Mouse (Mus musculus): Measurements from ENCODE around the gene Utrn. TPM values are rescaled to one million over a fixed set of nuclear protein-coding genes. Genes with fewer than 3 reads are reported as not detected.

Utrn gene
- polyA plus RNA-seq, 1 experiment from 2014 or later, result 88.4 TPM

- Histone ChIP-seq H3K27me3 (replicated peaks; ENCODE audit: insufficient read depth, low read length) (no peaks in the 10 kb centered on the region), H3K4me2 (replicated peaks; ENCODE audit: low read depth, low read length) (no peak overlapping the region), H3K9ac (replicated peaks; ENCODE audit: low read depth) (no peak overlapping the region), H3K27ac (ENCODE audit: low read length) (no peak overlapping the region), H3K4me1 (ENCODE audit: insufficient read depth, low read depth, low read length) (no peaks in the 10 kb centered on the region), H3K36me3 (ENCODE audit: insufficient read depth, low read length) (no peaks in the 10 kb centered on the region), H3K9me3 (ENCODE audit: low read length) (no peaks in the 10 kb centered on the region), H3K4me3 (ENCODE audit: low read depth, low read length) (no peak overlapping the region)
- ATAC-seq, result peak; percentile 62
- peak; percentile 31 for DNase-seq (ENCODE audit: low spot score)
- TF ChIP-seq CTCF (IDR thresholded peaks at IDR 0.05), result no peak
- no peak for TF ChIP-seq EP300 (IDR thresholded peaks at IDR 0.05)
- WGBS, result 13% methylated on average over 5 of the region's 6 CpGs
Measured at GRCm38 (mm10) chr10:12573601-12574000, 295.6 kb downstream of the Utrn start.

DNA sequence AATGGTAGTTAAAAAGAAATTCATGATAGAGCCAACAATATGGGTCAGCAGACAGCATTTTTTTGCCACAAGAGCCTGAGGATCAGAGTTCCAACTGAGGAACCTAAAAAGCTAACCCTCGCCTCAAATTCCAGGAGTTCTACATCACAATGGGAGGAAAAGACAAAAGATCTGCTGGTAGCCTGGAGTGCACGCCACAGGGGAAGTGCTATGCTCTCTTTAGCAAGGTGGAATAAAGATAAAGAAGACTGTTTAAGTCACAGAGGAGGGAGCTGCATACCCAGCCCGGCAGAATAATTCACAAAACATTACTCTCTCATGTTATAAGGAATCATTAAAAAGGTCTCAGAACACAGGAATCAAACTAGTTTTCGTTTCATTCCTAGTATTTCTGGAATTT is 296.4 kb downstream of the Utrn start:
- Histone ChIP-seq H3K9me3 (ENCODE audit: low read length) (no peaks in the 10 kb centered on the region), H3K9ac (replicated peaks; ENCODE audit: low read depth) (no peak overlapping the region), H3K27ac (ENCODE audit: low read length) (no peak overlapping the region), H3K27me3 (replicated peaks; ENCODE audit: insufficient read depth, low read length) (no peaks in the 10 kb centered on the region), H3K4me2 (replicated peaks; ENCODE audit: low read depth, low read length) (no peak overlapping the region), H3K36me3 (ENCODE audit: insufficient read depth, low read length) (no peaks in the 10 kb centered on the region), H3K4me3 (ENCODE audit: low read depth, low read length) (no peak overlapping the region), H3K4me1 (ENCODE audit: insufficient read depth, low read depth, low read length) (no peaks in the 10 kb centered on the region)
- no peak for ATAC-seq
- TF ChIP-seq CTCF (IDR thresholded peaks at IDR 0.05) (no peak), EP300 (IDR thresholded peaks at IDR 0.05) (no peak)
- no peak for DNase-seq (ENCODE audit: low spot score)
- WGBS, result 39% methylated on average over 4 of the region's 4 CpGs

DNA sequence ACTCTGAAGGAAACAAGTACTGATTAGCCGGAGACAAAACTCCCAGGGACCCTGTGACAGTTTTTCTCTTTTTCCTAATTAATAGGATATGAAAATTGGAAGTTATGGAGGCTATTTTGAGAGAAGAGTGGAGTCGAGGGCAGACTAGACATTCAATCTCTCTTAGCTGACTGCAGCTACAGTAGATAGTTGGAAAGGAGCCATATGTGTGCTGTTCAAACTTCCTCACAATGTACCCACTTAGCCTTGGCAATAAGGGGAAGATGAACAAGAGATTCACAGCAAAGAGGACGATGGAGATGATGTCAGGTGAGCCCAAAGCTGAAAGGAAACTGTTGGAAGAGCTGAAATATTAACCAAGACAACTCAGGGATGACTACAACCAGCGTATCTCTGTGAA is 304.7 kb downstream of the Utrn start:
- ATAC-seq (no peak), DNase-seq (ENCODE audit: low spot score) (no peak)
- Histone ChIP-seq H3K36me3 (ENCODE audit: insufficient read depth, low read length) (no peaks in the 10 kb centered on the region), H3K27ac (ENCODE audit: low read length) (no peak overlapping the region), H3K9me3 (ENCODE audit: low read length) (no peaks in the 10 kb centered on the region), H3K4me1 (ENCODE audit: insufficient read depth, low read depth, low read length) (no peaks in the 10 kb centered on the region), H3K4me3 (ENCODE audit: low read depth, low read length) (no peak overlapping the region), H3K9ac (replicated peaks; ENCODE audit: low read depth) (no peak overlapping the region), H3K4me2 (replicated peaks; ENCODE audit: low read depth, low read length) (no peak overlapping the region), H3K27me3 (replicated peaks; ENCODE audit: insufficient read depth, low read length) (no peaks in the 10 kb centered on the region)
- 59% methylated on average over 4 of the region's 4 CpGs for WGBS
- TF ChIP-seq EP300 (IDR thresholded peaks at IDR 0.05), result no peak
- no peak for TF ChIP-seq CTCF (IDR thresholded peaks at IDR 0.05)

DNA sequence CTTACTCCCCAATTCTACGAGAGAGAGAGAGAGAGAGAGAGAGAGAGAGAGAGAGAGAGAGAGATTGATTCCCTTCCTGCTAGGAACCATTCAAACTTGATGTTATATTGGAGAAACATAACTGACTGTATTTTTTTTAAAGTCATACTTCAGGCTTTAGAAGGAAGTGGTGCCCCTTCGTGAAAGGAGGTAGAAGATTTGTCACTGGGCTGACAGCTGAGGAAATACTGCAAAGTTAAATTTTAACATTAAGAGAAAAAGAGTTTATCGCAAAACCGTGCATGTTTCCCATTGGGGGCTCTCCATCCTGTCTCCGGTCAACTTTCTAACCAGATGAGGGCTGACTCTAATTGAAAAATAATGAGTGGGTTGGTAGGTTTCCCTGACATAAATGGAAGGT is 310.4 kb downstream of the Utrn start:
- Histone ChIP-seq H3K4me3 (ENCODE audit: low read depth, low read length) (no peak overlapping the region), H3K4me1 (ENCODE audit: insufficient read depth, low read depth, low read length) (no peaks in the 10 kb centered on the region), H3K36me3 (ENCODE audit: insufficient read depth, low read length) (no peaks in the 10 kb centered on the region), H3K27me3 (replicated peaks; ENCODE audit: insufficient read depth, low read length) (no peaks in the 10 kb centered on the region), H3K9me3 (ENCODE audit: low read length) (no peaks in the 10 kb centered on the region), H3K4me2 (replicated peaks; ENCODE audit: low read depth, low read length) (no peak overlapping the region), H3K27ac (ENCODE audit: low read length) (no peak overlapping the region), H3K9ac (replicated peaks; ENCODE audit: low read depth) (no peak overlapping the region)
- ATAC-seq (no peak), DNase-seq (ENCODE audit: low spot score) (no peak)
- no peak for TF ChIP-seq EP300 (IDR thresholded peaks at IDR 0.05)
- no peak for TF ChIP-seq CTCF (IDR thresholded peaks at IDR 0.05)
- 50% methylated on average over 5 of the region's 5 CpGs for WGBS

DNA sequence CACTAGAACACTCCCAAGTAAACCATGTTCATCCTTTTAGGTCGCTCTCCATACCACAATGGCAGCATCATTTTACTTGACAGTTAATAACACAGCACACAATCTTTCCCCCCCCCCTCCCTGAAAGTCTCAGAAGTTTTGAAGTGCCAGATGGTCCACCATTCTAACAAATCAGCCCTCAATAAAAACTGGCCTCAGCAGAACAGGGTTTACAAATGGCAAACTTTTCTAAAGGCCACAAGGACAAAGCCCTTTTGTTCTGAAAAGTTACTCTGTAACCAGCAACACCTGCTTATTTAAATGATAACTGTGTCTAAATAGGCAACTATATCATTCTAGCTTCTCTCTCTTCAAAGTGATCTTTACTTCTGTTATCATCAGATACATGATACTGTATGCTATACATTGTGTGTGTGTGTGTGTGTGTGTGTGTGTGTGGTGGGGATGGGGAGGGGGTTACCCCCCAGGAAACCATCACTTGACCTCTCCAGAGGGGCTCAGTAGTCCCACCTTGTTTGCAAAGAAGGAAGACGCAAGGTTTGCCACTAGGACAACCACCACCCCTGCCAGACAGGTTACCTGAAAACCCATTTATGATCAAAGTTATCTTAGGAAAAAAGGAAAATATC is 315.0 kb downstream of the Utrn start:
- Histone ChIP-seq H3K4me3 (ENCODE audit: low read depth, low read length) (no peak overlapping the region), H3K36me3 (ENCODE audit: insufficient read depth, low read length) (no peaks in the 10 kb centered on the region), H3K4me2 (replicated peaks; ENCODE audit: low read depth, low read length) (no peak overlapping the region), H3K27ac (ENCODE audit: low read length) (no peak overlapping the region), H3K9me3 (ENCODE audit: low read length) (no peaks in the 10 kb centered on the region), H3K9ac (replicated peaks; ENCODE audit: low read depth) (no peak overlapping the region), H3K27me3 (replicated peaks; ENCODE audit: insufficient read depth, low read length) (no peaks in the 10 kb centered on the region), H3K4me1 (ENCODE audit: insufficient read depth, low read depth, low read length) (peaks cover 3% of the 10 kb centered on the region; the same call in 1 of the 2 replicates)
- TF ChIP-seq CTCF (IDR thresholded peaks at IDR 0.05) (no peak), EP300 (IDR thresholded peaks at IDR 0.05) (no peak)
- DNase-seq (ENCODE audit: low spot score) (no peak), ATAC-seq (no peak)
- WGBS, result 80% methylated on average over 2 of the region's 2 CpGs

DNA sequence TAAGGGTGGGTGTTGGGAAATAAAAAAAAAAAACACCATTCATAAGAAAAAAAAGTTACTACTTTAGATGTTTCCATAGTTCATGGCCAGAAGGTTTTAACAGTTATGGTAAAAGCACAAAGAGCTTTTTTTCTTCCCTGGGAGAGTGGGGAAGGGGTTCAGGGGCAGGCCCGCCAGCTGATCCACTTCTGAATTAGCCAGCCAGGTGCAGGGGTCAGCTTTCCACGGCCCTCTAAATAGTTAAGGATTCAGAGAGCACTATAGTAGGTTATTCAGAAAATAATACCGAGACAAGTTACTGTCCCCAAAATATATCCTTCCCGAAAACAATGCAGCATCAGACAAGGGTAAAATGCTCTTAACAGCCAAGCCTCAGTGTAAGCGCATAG is 316.3 kb downstream of the Utrn start:
- Histone ChIP-seq H3K27me3 (replicated peaks; ENCODE audit: insufficient read depth, low read length) (no peaks in the 10 kb centered on the region), H3K27ac (ENCODE audit: low read length) (no peak overlapping the region), H3K9ac (replicated peaks; ENCODE audit: low read depth) (no peak overlapping the region), H3K4me2 (replicated peaks; ENCODE audit: low read depth, low read length) (no peak overlapping the region), H3K36me3 (ENCODE audit: insufficient read depth, low read length) (no peaks in the 10 kb centered on the region), H3K4me1 (ENCODE audit: insufficient read depth, low read depth, low read length) (peaks cover 3% of the 10 kb centered on the region; the same call in 1 of the 2 replicates), H3K4me3 (ENCODE audit: low read depth, low read length) (no peak overlapping the region), H3K9me3 (ENCODE audit: low read length) (no peaks in the 10 kb centered on the region)
- WGBS, result 75% methylated on average over 5 of the region's 5 CpGs
- no peak for DNase-seq (ENCODE audit: low spot score)
- ATAC-seq, result no peak
- no peak for TF ChIP-seq EP300 (IDR thresholded peaks at IDR 0.05)
- TF ChIP-seq CTCF (IDR thresholded peaks at IDR 0.05), result no peak

Measured in lung, postnatal 0 days (tissue).